ENCODE assay signal across 28 mouse cellular contexts in genomic region chr19:43777308-43777707, GRCm38 (mm10). TPM values are rescaled to one million over a fixed set of nuclear protein-coding genes. Genes with fewer than 3 reads are reported as not detected.
A peak's percentile ranks its signal among the peaks of the same experiment; 100 is the strongest.
DNase-seq lines count a peak whose midpoint lies in the region; ATAC-seq and TF ChIP-seq lines count a peak whose summit lies in the region.
"Had no signal": no experiment of that assay in that cellular context is flagged by ENCODE, and none has a peak within 500 bp of the region (broad histone marks: within the 10 kb centered on the region; RNA-seq: fewer than 3 reads in every experiment).

No protein-coding gene starts in this region.

- no peak overlapping the region for H3K9ac ChIP-seq in intestine, embryonic 16.5 days (ENCODE audit: low read depth, low read length)
- no peak overlapping the region for H3K9ac ChIP-seq in intestine, embryonic 15.5 days
- H3K9ac ChIP-seq in kidney, embryonic 14.5 days (ENCODE audit: low read depth, low read length), result no peak overlapping the region
- H3K9ac ChIP-seq in intestine, postnatal 0 days (ENCODE audit: low read depth, low read length), result no peak overlapping the region
- H3K9ac ChIP-seq: embryonic facial prominence, embryonic 13.5 days; embryonic facial prominence, embryonic 15.5 days; forebrain, embryonic 13.5 days; forebrain, embryonic 15.5 days; forebrain, postnatal 0 days had no signal

- H3K4me1 ChIP-seq in intestine, embryonic 16.5 days (ENCODE audit: control insufficient read depth, insufficient read depth, low read length), result peaks cover 2% of the 10 kb centered on the region; the same call in 1 of the 2 replicates
- 0 out of 2 replicates have a peak, but pooled peaks cover 3% of the 10 kb centered on the region for H3K4me1 ChIP-seq in intestine, embryonic 15.5 days (replicated peaks)
- no peaks in the 10 kb centered on the region for H3K4me1 ChIP-seq in kidney, embryonic 14.5 days (ENCODE audit: control insufficient read depth, insufficient read depth, low read length)
- H3K4me1 ChIP-seq in intestine, postnatal 0 days (replicated peaks; ENCODE audit: control insufficient read depth, insufficient read depth, low read length), result no peaks in the 10 kb centered on the region
- H3K4me1 ChIP-seq: embryonic facial prominence, embryonic 13.5 days; embryonic facial prominence, embryonic 15.5 days; forebrain, embryonic 13.5 days; forebrain, embryonic 15.5 days had no signal

- H3K27ac ChIP-seq in intestine, embryonic 16.5 days (ENCODE audit: low read length), result no peak overlapping the region; the same call in 1 of the 2 replicates
- no peak overlapping the region for H3K27ac ChIP-seq in intestine, embryonic 15.5 days
- no peak overlapping the region for H3K27ac ChIP-seq in kidney, embryonic 14.5 days (ENCODE audit: low read depth, low read length)
- H3K27ac ChIP-seq in intestine, postnatal 0 days (ENCODE audit: low read depth, low read length), result peak overlapping the region; percentile 62; the same call in 1 of the 2 replicates
- H3K27ac ChIP-seq: embryonic facial prominence, embryonic 13.5 days; embryonic facial prominence, embryonic 15.5 days; forebrain, embryonic 13.5 days; forebrain, embryonic 15.5 days had no signal

- no peaks in the 10 kb centered on the region for H3K27me3 ChIP-seq in intestine, embryonic 16.5 days (replicated peaks; ENCODE audit: control insufficient read depth, insufficient read depth, low read length)
- no peaks in the 10 kb centered on the region for H3K27me3 ChIP-seq in intestine, embryonic 15.5 days (replicated peaks)
- H3K27me3 ChIP-seq in kidney, embryonic 14.5 days (ENCODE audit: control insufficient read depth, insufficient read depth, low read length), result no peaks in the 10 kb centered on the region
- no peaks in the 10 kb centered on the region for H3K27me3 ChIP-seq in intestine, postnatal 0 days (replicated peaks; ENCODE audit: control insufficient read depth, insufficient read depth, low read length)
- H3K27me3 ChIP-seq: CH12.LX; embryonic facial prominence, embryonic 13.5 days; embryonic facial prominence, embryonic 15.5 days; forebrain, embryonic 13.5 days; forebrain, embryonic 15.5 days had no signal

- peak; percentile 76 for DNase-seq in kidney, adult 9 months
- DNase-seq: adrenal gland, adult 8-10 months; adrenal gland, postnatal 14 days; adrenal gland, postnatal 36 days; B cell, adult 2 months; cerebellum, adult 18-20 months; cerebellum, adult 8-10 months; cerebellum, adult 9-11 months; cerebellum, postnatal 14 days; cerebellum, postnatal 36 days; embryo, embryonic 11 days; forebrain, postnatal 0 days had no signal

- WGBS in intestine, embryonic 16.5 days, result 54% methylated on average over 2 of the region's 2 CpGs
- 52% methylated on average over 2 of the region's 2 CpGs for WGBS in intestine, embryonic 15.5 days
- 67% methylated on average over 2 of the region's 2 CpGs for WGBS in kidney, embryonic 14.5 days
- 36% methylated on average over 2 of the region's 2 CpGs for WGBS in intestine, postnatal 0 days

- peak; percentile 13; the same call in 1 of the 2 replicates for ATAC-seq in intestine, embryonic 16.5 days
- ATAC-seq in intestine, embryonic 15.5 days, result no peak; the same call in 1 of the 2 replicates
- ATAC-seq in kidney, embryonic 14.5 days (ENCODE audit: low FRiP score, low TSS enrichment), result no peak
- peak; percentile 64 for ATAC-seq in intestine, postnatal 0 days
- ATAC-seq in erythroid progenitor cell, adult 5-6 weeks (replicated peaks; ENCODE audit: low FRiP score, poor library complexity, severe bottlenecking), result no peak
- ATAC-seq: activated CD4-positive, CD25-positive, alpha-beta regulatory T cell, adult 4 months; CD4-positive, CD25-positive, alpha-beta regulatory T cell, adult 4 months; forebrain, embryonic 13.5 days; forebrain, embryonic 15.5 days; forebrain, postnatal 0 days; Patski had no signal

- no peak overlapping the region for H3K4me2 ChIP-seq in intestine, embryonic 16.5 days (ENCODE audit: low read depth, low read length)
- no peak overlapping the region for H3K4me2 ChIP-seq in intestine, embryonic 15.5 days (replicated peaks)
- no peak overlapping the region for H3K4me2 ChIP-seq in kidney, embryonic 14.5 days (replicated peaks; ENCODE audit: low read depth, low read length)
- no peak overlapping the region for H3K4me2 ChIP-seq in intestine, postnatal 0 days (replicated peaks; ENCODE audit: low read depth)
- H3K4me2 ChIP-seq: embryonic facial prominence, embryonic 13.5 days; embryonic facial prominence, embryonic 15.5 days; forebrain, embryonic 13.5 days; forebrain, embryonic 15.5 days had no signal

- H3K4me3 ChIP-seq in intestine, embryonic 16.5 days (ENCODE audit: low read length), result no peak overlapping the region
- H3K4me3 ChIP-seq in intestine, embryonic 15.5 days (replicated peaks), result no peak overlapping the region
- H3K4me3 ChIP-seq in kidney, embryonic 14.5 days (ENCODE audit: low read length), result no peak overlapping the region
- no peak overlapping the region for H3K4me3 ChIP-seq in intestine, postnatal 0 days (ENCODE audit: low read depth, low read length)
- H3K4me3 ChIP-seq: embryonic facial prominence, embryonic 13.5 days; embryonic facial prominence, embryonic 15.5 days; erythroblast, embryonic 14.5 days; forebrain, embryonic 13.5 days; forebrain, embryonic 15.5 days had no signal

- TF ChIP-seq CTCF in intestine, postnatal 0 days (IDR thresholded peaks at IDR 0.05; ENCODE audit: low read depth), result no peak

- H3K36me3 ChIP-seq in intestine, embryonic 16.5 days (ENCODE audit: control insufficient read depth, insufficient read depth, low read length), result no peaks in the 10 kb centered on the region
- H3K36me3 ChIP-seq in intestine, embryonic 15.5 days, result no peaks in the 10 kb centered on the region
- no peaks in the 10 kb centered on the region for H3K36me3 ChIP-seq in kidney, embryonic 14.5 days (ENCODE audit: control insufficient read depth, insufficient read depth, low read length)
- H3K36me3 ChIP-seq in intestine, postnatal 0 days (ENCODE audit: control insufficient read depth, insufficient read depth), result no peaks in the 10 kb centered on the region
- H3K36me3 ChIP-seq: embryonic facial prominence, embryonic 13.5 days; embryonic facial prominence, embryonic 15.5 days; forebrain, embryonic 15.5 days; G1E had no signal

- no peaks in the 10 kb centered on the region for H3K9me3 ChIP-seq in intestine, embryonic 16.5 days (ENCODE audit: control insufficient read depth, low read length)
- H3K9me3 ChIP-seq in intestine, embryonic 15.5 days, result no peaks in the 10 kb centered on the region
- H3K9me3 ChIP-seq in kidney, embryonic 14.5 days (ENCODE audit: control insufficient read depth, low read length), result no peaks in the 10 kb centered on the region
- no peaks in the 10 kb centered on the region for H3K9me3 ChIP-seq in intestine, postnatal 0 days (ENCODE audit: control insufficient read depth)
- H3K9me3 ChIP-seq: embryonic facial prominence, embryonic 13.5 days; embryonic facial prominence, embryonic 15.5 days; forebrain, embryonic 13.5 days; forebrain, embryonic 15.5 days; G1E had no signal

RNA-seq across cellular contexts. Expression of gene Abcc2, which starts 4.7 kb away (rescaled TPM):
- 24.1 and 31.4 TPM in 2 replicates for polyA plus RNA-seq in intestine, embryonic 16.5 days (2015; fragmentation: Nextera tagmentation; extraction: Ambion mirVana)
- 16.7 and 24.3 TPM in 2 replicates for polyA plus RNA-seq in intestine, embryonic 15.5 days (2015; fragmentation: Nextera tagmentation; extraction: Ambion mirVana)
- polyA plus RNA-seq in kidney, embryonic 14.5 days (2014; fragmentation: Nextera tagmentation; extraction: Ambion mirVana), result 0.94 and 1.7 TPM in 2 replicates
- 90.5 and 129 TPM in 2 replicates for polyA plus RNA-seq in intestine, postnatal 0 days (2015; fragmentation: Nextera tagmentation; extraction: Ambion mirVana)
- total RNA-seq in erythroid progenitor cell, adult 5-6 weeks (2015; ENCODE audit: low replicate concordance), result 8.3 TPM in 1 of 2 replicates, not detected in the other
- total RNA-seq in erythroid progenitor cell, adult 5-6 weeks (2017; ENCODE audit: low replicate concordance), result 0.26 TPM in 1 of 2 replicates, not detected in the other
- total RNA-seq: forebrain, postnatal 0 days had no signal
- polyA plus RNA-seq: activated CD4-positive, CD25-positive, alpha-beta regulatory T cell, adult 4 months; CD4-positive, CD25-positive, alpha-beta regulatory T cell, adult 4 months; forebrain, embryonic 11.5 days; forebrain, embryonic 13.5 days; forebrain, embryonic 15.5 days; Patski had no signal

RNA-seq across cellular contexts. Expression of gene Cox15, which starts 24.5 kb away (rescaled TPM):
- 18.6 and 21.7 TPM in 2 replicates for polyA plus RNA-seq in intestine, embryonic 16.5 days (2015; fragmentation: Nextera tagmentation; extraction: Ambion mirVana)
- 12.2 and 14.2 TPM in 2 replicates for polyA plus RNA-seq in intestine, embryonic 15.5 days (2015; fragmentation: Nextera tagmentation; extraction: Ambion mirVana)
- polyA plus RNA-seq in kidney, embryonic 14.5 days (2014; fragmentation: Nextera tagmentation; extraction: Ambion mirVana), result 5.7 and 10.5 TPM in 2 replicates
- polyA plus RNA-seq in intestine, postnatal 0 days (2015; fragmentation: Nextera tagmentation; extraction: Ambion mirVana), result 15.3 and 16.8 TPM in 2 replicates
- total RNA-seq in erythroid progenitor cell, adult 5-6 weeks (2015; ENCODE audit: low replicate concordance), result 2.2 and 2.5 TPM in 2 replicates
- 6.2 and 13.8 TPM in 2 replicates for total RNA-seq in erythroid progenitor cell, adult 5-6 weeks (2017; ENCODE audit: low replicate concordance)

RNA-seq across cellular contexts. Expression of gene Cutc, which starts 24.5 kb away (rescaled TPM):
- polyA plus RNA-seq in intestine, embryonic 16.5 days (2015; fragmentation: Nextera tagmentation; extraction: Ambion mirVana), result 23.5 and 25.6 TPM in 2 replicates
- polyA plus RNA-seq in intestine, embryonic 15.5 days (2015; fragmentation: Nextera tagmentation; extraction: Ambion mirVana), result 24.8 and 25.9 TPM in 2 replicates
- polyA plus RNA-seq in kidney, embryonic 14.5 days (2014; fragmentation: Nextera tagmentation; extraction: Ambion mirVana), result 15.3 and 18.0 TPM in 2 replicates
- polyA plus RNA-seq in intestine, postnatal 0 days (2015; fragmentation: Nextera tagmentation; extraction: Ambion mirVana), result 21.2 and 23.2 TPM in 2 replicates
- total RNA-seq in erythroid progenitor cell, adult 5-6 weeks (2015; ENCODE audit: low replicate concordance), result 5.0 and 10.8 TPM in 2 replicates
- 1.8 TPM in 1 of 2 replicates, not detected in the other for total RNA-seq in erythroid progenitor cell, adult 5-6 weeks (2017; ENCODE audit: low replicate concordance)

Comparison
In these comparisons a context has a peak if more than half of its experiments do, and no peak if none do; other contexts are left out.
1. ATAC-seq: peak in intestine, embryonic 16.5 days (single experiment) and intestine, postnatal 0 days (single experiment); none in intestine, embryonic 15.5 days (single experiment), kidney, embryonic 14.5 days (single experiment) and erythroid progenitor cell, adult 5-6 weeks (single experiment).